Mouse (Mus musculus): ENCODE results near the gene Rnaseh2a.

- TF ChIP-seq POLR2A (IDR thresholded peaks at IDR 0.05; ENCODE audit: control insufficient read depth, extremely low read depth, insufficient read depth, low read length, poor library complexity): no peak
- TF ChIP-seq CTCF (IDR thresholded peaks at IDR 0.05; ENCODE audit: borderline replicate concordance, control insufficient read depth, extremely low read depth, insufficient read depth, low read length, poor library complexity): no peak
These were observed 9.8 kb downstream of the Rnaseh2a start for GRCm38 (mm10) chr8:84959811-84960210.

Measured in thymus, adult 2 months (tissue).